Mouse (Mus musculus) kidney, embryonic 15.5 days (tissue): ENCODE data around the gene Wdr20. TPM values are rescaled to one million over a fixed set of nuclear protein-coding genes. Genes with fewer than 3 reads are reported as not detected.
"Not testable (repeated sequence)": the region's sequence is repeated elsewhere in the genome, so short reads cannot be mapped to it uniquely, and the experiment has no call there.

Source experiments
- ATAC-seq: fragments of 200-750 bp; cut with Nextera tagmentation; replicated peaks from 2 replicates; pipeline ENCODE4 v1.8.0; 2017; ENCODE audit warnings: moderate TSS enrichment; ENCODE audit not compliant: low FRiP score
- H3K27ac ChIP-seq: fragments of 300-500 bp; sonication (generic); 2 replicates; pipeline ENCODE4 v1.5.1; 2015; ENCODE audit warnings: mild to moderate bottlenecking, inconsistent platforms
- H3K27me3 ChIP-seq: fragments of 300-500 bp; sonication (generic); 2 replicates; pipeline ENCODE4 v1.6.1; 2015; ENCODE audit warnings: inconsistent platforms
- H3K36me3 ChIP-seq: fragments of 300-500 bp; sonication (generic); 2 replicates; pipeline ENCODE4 v1.6.1; 2015; ENCODE audit warnings: inconsistent platforms
- H3K4me1 ChIP-seq: fragments of 300-500 bp; sonication (generic); 2 replicates; pipeline ENCODE4 v1.6.1; 2015; ENCODE audit warnings: inconsistent platforms
- H3K4me2 ChIP-seq: fragments of 300-500 bp; sonication (generic); 2 replicates; pipeline ENCODE4 v1.6.1; 2015; ENCODE audit warnings: moderate library complexity, mild to moderate bottlenecking, inconsistent platforms
- H3K4me3 ChIP-seq: fragments of 300-500 bp; sonication (generic); replicated peaks from 2 replicates; pipeline ENCODE4 v1.5.1; 2015; ENCODE audit warnings: mild to moderate bottlenecking, inconsistent platforms
- H3K9ac ChIP-seq: fragments of 300-500 bp; sonication (generic); 2 replicates; pipeline ENCODE4 v1.6.1; 2015; ENCODE audit warnings: mild to moderate bottlenecking, inconsistent platforms
- H3K9me3 ChIP-seq: fragments of 300-500 bp; sonication (generic); replicated peaks from 2 replicates; pipeline ENCODE4 v1.6.1; 2016; ENCODE audit warnings: inconsistent platforms
- WGBS: fragments of 180-500 bp; shearing (Covaris S2); methylation state at CpG from one replicate; pipeline ENCODE4 v1.1.7; 2015; ENCODE audit warnings: mixed read lengths; 5-methylcytosine and 5-hydroxymethylcytosine counted together
- polyA plus RNA-seq: library from polyadenylated mRNA; unstranded; fragments of >200 nt; fragmentation: Nextera tagmentation; extraction: Ambion mirVana; gene quantifications from 2 replicates; pipeline ENCODE4 v1.2.1, GENCODE M21; 2015

The Wdr20 gene
- polyA plus RNA-seq, 1 experiment from 2014 or later, result 24.4 TPM

- no peaks in the 10 kb centered on the region for H3K36me3 ChIP-seq
- H3K9ac ChIP-seq, result no peak overlapping the region
- H3K4me3 ChIP-seq, result no peak overlapping the region
- no peaks in the 10 kb centered on the region for H3K4me1 ChIP-seq
- WGBS, result 92% methylated on average over 5 of the region's 5 CpGs
- no peak for ATAC-seq
- H3K4me2 ChIP-seq, result no peak overlapping the region
- H3K27ac ChIP-seq, result no peak overlapping the region
- H3K9me3 ChIP-seq, result no peaks in the 10 kb centered on the region
- H3K27me3 ChIP-seq, result peaks cover 13% of the 10 kb centered on the region; the same call in 1 of the 2 replicates
Measured at GRCm38 (mm10) chr12:110725051-110725450, 12.7 kb upstream of the Wdr20 start.

- 80% methylated on average over 5 of the region's 5 CpGs for WGBS
- H3K4me2 ChIP-seq, result no peak overlapping the region
- no peak overlapping the region for H3K27ac ChIP-seq
- H3K9me3 ChIP-seq, result no peaks in the 10 kb centered on the region
- no peak for ATAC-seq
- H3K27me3 ChIP-seq, result peaks cover 9% of the 10 kb centered on the region; the same call in 1 of the 2 replicates
- no peaks in the 10 kb centered on the region for H3K4me1 ChIP-seq
- no peak overlapping the region for H3K4me3 ChIP-seq
- no peaks in the 10 kb centered on the region for H3K36me3 ChIP-seq
- no peak overlapping the region for H3K9ac ChIP-seq
Measured at GRCm38 (mm10) chr12:110725489-110725888, 12.3 kb upstream of the Wdr20 start.

- Histone ChIP-seq H3K4me3 (no peak overlapping the region), H3K4me1 (no peaks in the 10 kb centered on the region), H3K27me3 (peaks cover 7% of the 10 kb centered on the region; the same call in 1 of the 2 replicates), H3K9ac (no peak overlapping the region), H3K36me3 (no peaks in the 10 kb centered on the region), H3K27ac (no peak overlapping the region), H3K4me2 (no peak overlapping the region), H3K9me3 (no peaks in the 10 kb centered on the region)
- ATAC-seq, result no peak
- 89% methylated on average over 1 of the region's 1 CpGs for WGBS
Measured at GRCm38 (mm10) chr12:110726428-110726827, 11.3 kb upstream of the Wdr20 start.

- H3K27ac ChIP-seq, H3K9me3 ChIP-seq, H3K4me1 ChIP-seq, H3K36me3 ChIP-seq, H3K4me2 ChIP-seq, H3K9ac ChIP-seq, ATAC-seq, H3K4me3 ChIP-seq, H3K27me3 ChIP-seq: not testable (repeated sequence)
- 96% methylated on average over 3 of the region's 3 CpGs for WGBS
Measured at GRCm38 (mm10) chr12:110733254-110733653, 4.5 kb upstream of the Wdr20 start.

GRCm38 (mm10) chr12:110736641-110737040, 1.1 kb upstream of the Wdr20 start:
- Histone ChIP-seq H3K27me3 (no peaks in the 10 kb centered on the region; the same call in 1 of the 2 replicates), H3K4me2 (peak overlapping the region; percentile 85), H3K9ac (peak overlapping the region; percentile 55; the same call in 1 of the 2 replicates), H3K36me3 (no peaks in the 10 kb centered on the region), H3K4me1 (peaks cover 25% of the 10 kb centered on the region), H3K27ac (no peak overlapping the region), H3K4me3 (peak overlapping the region; percentile 99), H3K9me3 (no peaks in the 10 kb centered on the region)
- no peak for ATAC-seq
- 6% methylated on average over 4 of the region's 4 CpGs for WGBS

- peak; percentile 76 for ATAC-seq
- no peaks in the 10 kb centered on the region; the same call in 1 of the 2 replicates for H3K27me3 ChIP-seq
- peaks cover 25% of the 10 kb centered on the region for H3K4me1 ChIP-seq
- H3K27ac ChIP-seq, result peak overlapping the region; percentile 92
- H3K9ac ChIP-seq, result peak overlapping the region; percentile 97
- H3K4me3 ChIP-seq, result peak overlapping the region; percentile 99
- under 1% methylated on average over 71 of the region's 72 CpGs for WGBS
- H3K9me3 ChIP-seq, result no peaks in the 10 kb centered on the region
- peaks cover 4% of the 10 kb centered on the region; the same call in 1 of the 2 replicates for H3K36me3 ChIP-seq
- H3K4me2 ChIP-seq, result peak overlapping the region; percentile 83
Measured at GRCm38 (mm10) chr12:110738158-110738921, 596 bp downstream of the Wdr20 start.

GRCm38 (mm10) chr12:110750770-110751439, 13.2 kb downstream of the Wdr20 start:
- WGBS, result 77% methylated on average over 10 of the region's 10 CpGs

GRCm38 (mm10) chr12:110752703-110753102, 15.0 kb downstream of the Wdr20 start:
- no peak overlapping the region for H3K4me3 ChIP-seq
- no peak overlapping the region for H3K27ac ChIP-seq
- ATAC-seq, result no peak
- H3K9me3 ChIP-seq, result no peaks in the 10 kb centered on the region; the same call in 1 of the 2 replicates
- H3K36me3 ChIP-seq, result peaks cover 31% of the 10 kb centered on the region
- H3K4me2 ChIP-seq, result no peak overlapping the region
- no peaks in the 10 kb centered on the region for H3K27me3 ChIP-seq
- H3K9ac ChIP-seq, result no peak overlapping the region
- 0 out of 2 replicates have a peak, but pooled peaks cover 2% of the 10 kb centered on the region for H3K4me1 ChIP-seq

More at GRCm38 (mm10) chr12:110750770-110751439, 13.2 kb downstream of the Wdr20 start:
- Histone ChIP-seq H3K4me1 (0 out of 2 replicates have a peak, but pooled peaks cover 2% of the 10 kb centered on the region), H3K27me3 (no peaks in the 10 kb centered on the region), H3K4me2 (no peak overlapping the region), H3K27ac (no peak overlapping the region), H3K9ac (no peak overlapping the region), H3K9me3 (no peaks in the 10 kb centered on the region; the same call in 1 of the 2 replicates), H3K36me3 (peaks cover 28% of the 10 kb centered on the region), H3K4me3 (no peak overlapping the region)
- no peak for ATAC-seq

GRCm38 (mm10) chr12:110753976-110754375, 16.2 kb downstream of the Wdr20 start:
- Histone ChIP-seq H3K27ac (no peak overlapping the region), H3K9me3 (no peaks in the 10 kb centered on the region; the same call in 1 of the 2 replicates), H3K9ac (no peak overlapping the region), H3K4me2 (no peak overlapping the region), H3K4me3 (no peak overlapping the region), H3K27me3 (no peaks in the 10 kb centered on the region), H3K4me1 (0 out of 2 replicates have a peak, but pooled peaks cover 2% of the 10 kb centered on the region), H3K36me3 (peaks cover 31% of the 10 kb centered on the region)
- no peak for ATAC-seq
- 94% methylated on average over 4 of the region's 4 CpGs for WGBS

GRCm38 (mm10) chr12:110757161-110757560, 19.4 kb downstream of the Wdr20 start:
- Histone ChIP-seq H3K9ac (no peak overlapping the region), H3K4me2 (no peak overlapping the region), H3K4me1 (0 out of 2 replicates have a peak, but pooled peaks cover 5% of the 10 kb centered on the region), H3K4me3 (no peak overlapping the region), H3K9me3 (no peaks in the 10 kb centered on the region; the same call in 1 of the 2 replicates), H3K27me3 (no peaks in the 10 kb centered on the region), H3K36me3 (peaks cover 27% of the 10 kb centered on the region), H3K27ac (no peak overlapping the region)
- 79% methylated on average over 3 of the region's 3 CpGs for WGBS
- ATAC-seq, result no peak

GRCm38 (mm10) chr12:110758932-110759331, 21.2 kb downstream of the Wdr20 start:
- no peaks in the 10 kb centered on the region for H3K27me3 ChIP-seq
- no peak overlapping the region for H3K27ac ChIP-seq
- H3K9me3 ChIP-seq, result no peaks in the 10 kb centered on the region; the same call in 1 of the 2 replicates
- 0 out of 2 replicates have a peak, but pooled peaks cover 5% of the 10 kb centered on the region for H3K4me1 ChIP-seq
- peaks cover 25% of the 10 kb centered on the region for H3K36me3 ChIP-seq
- H3K4me3 ChIP-seq, result no peak overlapping the region
- 96% methylated on average over 8 of the region's 8 CpGs for WGBS
- no peak overlapping the region for H3K9ac ChIP-seq
- H3K4me2 ChIP-seq, result no peak overlapping the region
- ATAC-seq, result no peak

- Histone ChIP-seq H3K36me3 (peaks cover 4% of the 10 kb centered on the region; the same call in 1 of the 2 replicates), H3K9ac (no peak overlapping the region), H3K27ac (no peak overlapping the region), H3K4me3 (no peak overlapping the region), H3K4me1 (0 out of 2 replicates have a peak, but pooled peaks cover 5% of the 10 kb centered on the region), H3K27me3 (no peaks in the 10 kb centered on the region), H3K4me2 (no peak overlapping the region), H3K9me3 (no peaks in the 10 kb centered on the region)
- WGBS, result 77% methylated on average over 2 of the region's 2 CpGs
- no peak for ATAC-seq
Measured at GRCm38 (mm10) chr12:110762321-110762720, 24.6 kb downstream of the Wdr20 start.
